Mouse (Mus musculus) limb, embryonic 15.5 days (tissue): ENCODE measurements around the gene Serinc3. TPM values are rescaled to one million over a fixed set of nuclear protein-coding genes. Genes with fewer than 3 reads are reported as not detected.
"Not testable (repeated sequence)": the region's sequence is repeated elsewhere in the genome, so short reads cannot be mapped to it uniquely, and the experiment has no call there.

ENCODE experiments used
- ATAC-seq: fragments of 200-750 bp; cut with Nextera tagmentation; 2 replicates; pipeline ENCODE4 v1.8.0; 2017; ENCODE audit warnings: low read depth, moderate TSS enrichment; ENCODE audit not compliant: insufficient number of reproducible peaks, low FRiP score, low TSS enrichment
- H3K27ac ChIP-seq: fragments of 300-500 bp; sonication (generic); 2 replicates; pipeline ENCODE4 v1.5.1; 2015; ENCODE audit warnings: moderate library complexity, mild to moderate bottlenecking, inconsistent platforms
- H3K27me3 ChIP-seq: fragments of 300-500 bp; sonication (generic); 2 replicates; pipeline ENCODE4 v1.6.1; 2015; ENCODE audit warnings: inconsistent platforms
- H3K36me3 ChIP-seq: fragments of 300-500 bp; sonication (generic); 2 replicates; pipeline ENCODE4 v1.6.1; 2015; ENCODE audit warnings: inconsistent platforms
- H3K4me1 ChIP-seq: fragments of 300-500 bp; sonication (generic); 2 replicates; pipeline ENCODE4 v1.6.1; 2015; ENCODE audit warnings: inconsistent platforms
- H3K4me2 ChIP-seq: fragments of 300-500 bp; sonication (generic); 2 replicates; pipeline ENCODE4 v1.6.1; 2015; ENCODE audit warnings: mild to moderate bottlenecking, inconsistent platforms
- H3K4me3 ChIP-seq: fragments of 300-500 bp; sonication (generic); 2 replicates; pipeline ENCODE4 v1.5.1; 2015; ENCODE audit warnings: mild to moderate bottlenecking, inconsistent platforms
- H3K9ac ChIP-seq: fragments of 300-500 bp; sonication (generic); 2 replicates; pipeline ENCODE4 v1.6.1; 2015; ENCODE audit warnings: inconsistent platforms
- H3K9me3 ChIP-seq: fragments of 300-500 bp; sonication (generic); 2 replicates; pipeline ENCODE4 v1.6.1; 2016; ENCODE audit warnings: inconsistent platforms
- WGBS: fragments of 180-500 bp; shearing (Covaris S2); methylation state at CpG from one replicate; pipeline ENCODE4 v1.1.7; 2015; 5-methylcytosine and 5-hydroxymethylcytosine counted together
- polyA plus RNA-seq: library from polyadenylated mRNA; unstranded; fragments of >200 nt; fragmentation: Nextera tagmentation; extraction: Ambion mirVana; gene quantifications from 2 replicates; pipeline ENCODE4 v1.2.1, GENCODE M21; 2015

The Serinc3 gene
- polyA plus RNA-seq, 1 experiment from 2014 or later, result 40.3 TPM

- H3K4me2 ChIP-seq, result peak overlapping the region; percentile 44
- no peak overlapping the region for H3K27ac ChIP-seq
- H3K4me1 ChIP-seq, result peaks cover 12% of the 10 kb centered on the region
- H3K9me3 ChIP-seq, result no peaks in the 10 kb centered on the region
- H3K9ac ChIP-seq, result no peak overlapping the region
- H3K36me3 ChIP-seq, result 0 out of 2 replicates have a peak, but pooled peaks cover 2% of the 10 kb centered on the region
- WGBS, result 87% methylated on average over 30 of the region's 30 CpGs
- H3K4me3 ChIP-seq, result peak overlapping the region; percentile 99
- ATAC-seq, result no peak
- no peaks in the 10 kb centered on the region for H3K27me3 ChIP-seq
These were observed 2.0 kb downstream of the Serinc3 start for GRCm38 (mm10) chr2:163642685-163643575.

DNA sequence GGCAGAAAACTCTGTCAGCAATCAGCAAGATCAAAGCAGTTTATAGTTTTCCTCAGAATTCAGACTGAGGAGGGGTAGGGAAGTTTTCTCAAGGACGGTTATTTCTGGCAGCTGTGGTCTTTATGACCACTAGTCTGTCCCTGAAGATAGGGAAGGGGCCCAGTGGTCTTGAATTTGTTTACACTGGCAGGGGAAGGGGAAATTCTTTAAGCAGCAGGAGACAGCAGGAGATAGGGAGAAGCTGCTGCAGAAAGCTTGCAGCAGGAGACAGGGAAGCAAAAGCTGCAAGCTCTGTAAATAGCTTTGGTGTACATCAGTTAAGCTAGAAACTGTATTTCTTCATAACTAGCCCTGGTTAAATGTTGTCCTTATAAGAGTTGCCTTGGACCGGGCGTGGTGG lies 3.2 kb downstream of the Serinc3 start:
- Histone ChIP-seq H3K4me2 (no peak overlapping the region), H3K4me1 (peaks cover 12% of the 10 kb centered on the region), H3K27me3 (no peaks in the 10 kb centered on the region), H3K9ac (no peak overlapping the region), H3K36me3 (peaks cover 3% of the 10 kb centered on the region; the same call in 1 of the 2 replicates), H3K27ac (no peak overlapping the region), H3K4me3 (no peak overlapping the region), H3K9me3 (no peaks in the 10 kb centered on the region)
- no peak for ATAC-seq
- 71% methylated on average over 3 of the region's 3 CpGs for WGBS

GRCm38 (mm10) chr2:163640493-163640892 lies 4.4 kb downstream of the Serinc3 start:
- H3K27ac ChIP-seq, result no peak overlapping the region
- no peaks in the 10 kb centered on the region for H3K9me3 ChIP-seq
- H3K27me3 ChIP-seq, result no peaks in the 10 kb centered on the region
- ATAC-seq, result no peak
- H3K4me1 ChIP-seq, result peaks cover 10% of the 10 kb centered on the region
- H3K9ac ChIP-seq, result no peak overlapping the region
- H3K4me3 ChIP-seq, result no peak overlapping the region
- WGBS, result 79% methylated on average over 3 of the region's 3 CpGs
- H3K4me2 ChIP-seq, result no peak overlapping the region
- H3K36me3 ChIP-seq, result peaks cover 5% of the 10 kb centered on the region

GRCm38 (mm10) chr2:163637655-163638266 lies 7.2 kb downstream of the Serinc3 start:
- peaks cover 22% of the 10 kb centered on the region for H3K36me3 ChIP-seq
- no peak for ATAC-seq
- 52% methylated on average over 5 of the region's 5 CpGs for WGBS
- H3K4me1 ChIP-seq, result no peaks in the 10 kb centered on the region; the same call in 1 of the 2 replicates
- no peak overlapping the region for H3K4me2 ChIP-seq
- no peak overlapping the region for H3K9ac ChIP-seq
- H3K27me3 ChIP-seq, result no peaks in the 10 kb centered on the region
- H3K9me3 ChIP-seq, result no peaks in the 10 kb centered on the region
- no peak overlapping the region for H3K4me3 ChIP-seq
- no peak overlapping the region for H3K27ac ChIP-seq

DNA sequence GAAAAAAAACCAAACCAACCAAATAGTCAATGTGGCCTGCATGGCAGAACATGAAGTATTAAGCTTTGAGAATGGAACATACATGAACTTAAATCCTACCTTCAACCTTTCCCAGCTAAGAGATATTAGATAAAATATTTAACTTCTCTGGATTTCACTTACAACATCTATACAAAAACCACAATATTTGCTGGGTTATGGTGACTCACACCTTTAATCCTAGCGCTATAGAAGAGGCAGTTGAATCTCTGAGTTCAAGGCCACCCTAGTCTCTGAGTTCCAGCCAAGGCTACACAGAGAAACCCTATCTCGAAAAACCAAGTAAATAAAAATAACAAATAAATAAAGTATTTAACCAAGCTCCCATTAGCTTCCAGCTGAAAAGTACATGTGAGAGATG lies 8.9 kb downstream of the Serinc3 start:
- no peaks in the 10 kb centered on the region for H3K9me3 ChIP-seq
- no peak overlapping the region for H3K4me2 ChIP-seq
- no peak for ATAC-seq
- 89% methylated on average over 2 of the region's 2 CpGs for WGBS
- no peak overlapping the region for H3K4me3 ChIP-seq
- H3K4me1 ChIP-seq, result no peaks in the 10 kb centered on the region
- H3K36me3 ChIP-seq, result peaks cover 32% of the 10 kb centered on the region
- H3K9ac ChIP-seq, result no peak overlapping the region
- no peak overlapping the region for H3K27ac ChIP-seq
- H3K27me3 ChIP-seq, result no peaks in the 10 kb centered on the region

GRCm38 (mm10) chr2:163634211-163634610 lies 10.7 kb downstream of the Serinc3 start:
- WGBS, result 88% methylated on average over 2 of the region's 2 CpGs
- H3K36me3 ChIP-seq, result peaks cover 46% of the 10 kb centered on the region
- no peaks in the 10 kb centered on the region for H3K9me3 ChIP-seq
- no peak overlapping the region for H3K27ac ChIP-seq
- H3K4me3 ChIP-seq, result no peak overlapping the region
- H3K4me1 ChIP-seq, result no peaks in the 10 kb centered on the region
- H3K9ac ChIP-seq, result no peak overlapping the region
- H3K4me2 ChIP-seq, result no peak overlapping the region
- no peaks in the 10 kb centered on the region for H3K27me3 ChIP-seq
- ATAC-seq, result no peak

GRCm38 (mm10) chr2:163631715-163632114 lies 13.2 kb downstream of the Serinc3 start:
- Histone ChIP-seq H3K9me3 (no peaks in the 10 kb centered on the region), H3K4me2 (no peak overlapping the region), H3K27me3 (no peaks in the 10 kb centered on the region), H3K4me1 (no peaks in the 10 kb centered on the region), H3K9ac (no peak overlapping the region), H3K4me3 (no peak overlapping the region), H3K27ac (no peak overlapping the region), H3K36me3 (peaks cover 69% of the 10 kb centered on the region)
- 99% methylated on average over 2 of the region's 2 CpGs for WGBS
- no peak for ATAC-seq

DNA sequence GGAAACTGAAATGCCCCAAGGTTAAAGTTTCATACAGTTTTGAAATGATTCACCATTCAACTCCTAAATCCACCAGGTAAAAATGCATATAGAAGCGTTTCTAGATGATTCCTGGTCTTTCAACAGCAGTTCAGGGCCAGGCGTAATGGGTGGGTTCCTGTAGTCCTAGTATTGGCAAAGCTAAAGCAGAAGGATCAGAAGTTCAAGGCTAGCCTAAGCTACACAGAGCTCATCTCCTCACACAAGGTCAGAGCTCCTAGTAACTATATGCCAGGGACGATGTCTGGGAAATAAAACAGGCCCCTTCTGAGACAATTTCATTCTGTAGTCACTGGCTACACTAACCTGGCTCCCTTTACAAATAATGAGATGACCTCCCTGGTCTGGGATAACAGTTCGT lies 13.7 kb downstream of the Serinc3 start:
- no peak overlapping the region for H3K4me3 ChIP-seq
- no peaks in the 10 kb centered on the region for H3K4me1 ChIP-seq
- H3K4me2 ChIP-seq, result no peak overlapping the region
- H3K27ac ChIP-seq, result no peak overlapping the region
- H3K9me3 ChIP-seq, result no peaks in the 10 kb centered on the region
- no peak for ATAC-seq
- peaks cover 72% of the 10 kb centered on the region for H3K36me3 ChIP-seq
- no peak overlapping the region for H3K9ac ChIP-seq
- WGBS, result 96% methylated on average over 4 of the region's 4 CpGs
- no peaks in the 10 kb centered on the region for H3K27me3 ChIP-seq

DNA sequence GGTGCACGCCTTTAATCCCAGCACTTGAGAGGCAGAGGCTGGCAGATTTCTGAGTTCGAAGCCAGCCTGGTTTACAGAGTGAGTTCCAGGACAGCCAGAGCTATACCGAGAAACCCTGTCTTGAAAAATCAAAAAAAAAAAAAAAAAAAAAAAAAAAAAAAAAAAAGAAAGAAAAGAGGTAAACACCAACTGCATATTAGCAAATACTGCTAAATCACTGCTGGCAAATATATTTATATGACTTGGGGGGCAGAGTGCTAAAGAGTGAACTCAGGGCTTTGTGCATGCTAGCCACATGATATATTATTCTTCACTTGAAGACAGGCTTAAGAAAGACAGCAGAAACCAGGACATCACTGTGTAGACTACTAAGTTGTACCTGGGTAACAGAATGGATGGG lies 23.5 kb downstream of the Serinc3 start:
- H3K27me3 ChIP-seq, H3K9me3 ChIP-seq, H3K27ac ChIP-seq, H3K9ac ChIP-seq, ATAC-seq, H3K4me2 ChIP-seq, H3K4me1 ChIP-seq, H3K4me3 ChIP-seq: not testable (repeated sequence)
- peaks cover 83% of the 10 kb centered on the region for H3K36me3 ChIP-seq
- WGBS, result 92% methylated on average over 3 of the region's 3 CpGs

GRCm38 (mm10) chr2:163620451-163620850 lies 24.5 kb downstream of the Serinc3 start:
- Histone ChIP-seq H3K4me1 (no peaks in the 10 kb centered on the region), H3K27ac (peak overlapping the region; percentile 17; the same call in 1 of the 2 replicates), H3K9me3 (no peaks in the 10 kb centered on the region), H3K4me2 (no peak overlapping the region), H3K9ac (no peak overlapping the region), H3K4me3 (no peak overlapping the region), H3K36me3 (peaks cover 83% of the 10 kb centered on the region), H3K27me3 (no peaks in the 10 kb centered on the region)
- WGBS, result 71% methylated on average over 8 of the region's 8 CpGs
- ATAC-seq, result no peak

DNA sequence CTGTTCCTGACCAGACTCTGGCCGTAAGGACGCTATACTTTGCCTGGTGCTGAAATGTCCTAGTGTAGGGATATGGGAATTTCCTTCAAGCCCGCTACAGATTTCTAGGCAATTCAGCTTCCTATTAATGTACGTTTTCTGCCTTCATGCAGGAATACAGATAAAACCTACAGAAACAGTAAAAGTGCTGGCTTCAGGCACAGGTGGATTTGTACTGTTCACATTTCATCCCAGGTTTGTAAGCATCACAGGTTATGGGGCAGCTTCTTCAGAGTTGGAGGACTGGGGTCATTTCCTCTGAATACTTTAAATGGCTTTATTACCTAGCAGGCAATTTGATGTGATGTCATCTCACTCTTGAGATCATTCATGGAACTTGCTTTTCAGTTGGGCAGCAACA lies 27.1 kb downstream of the Serinc3 start:
- no peak overlapping the region for H3K4me3 ChIP-seq
- H3K36me3 ChIP-seq, result peaks cover 93% of the 10 kb centered on the region
- no peak overlapping the region for H3K9ac ChIP-seq
- no peaks in the 10 kb centered on the region for H3K9me3 ChIP-seq
- WGBS, result 92% methylated on average over 4 of the region's 4 CpGs
- no peaks in the 10 kb centered on the region for H3K27me3 ChIP-seq
- no peaks in the 10 kb centered on the region for H3K4me1 ChIP-seq
- no peak for ATAC-seq
- H3K27ac ChIP-seq, result no peak overlapping the region
- H3K4me2 ChIP-seq, result no peak overlapping the region

- H3K4me3 ChIP-seq, result no peak overlapping the region
- no peaks in the 10 kb centered on the region for H3K4me1 ChIP-seq
- no peak for ATAC-seq
- no peak overlapping the region for H3K9ac ChIP-seq
- H3K27ac ChIP-seq, result no peak overlapping the region
- H3K36me3 ChIP-seq, result peaks cover 90% of the 10 kb centered on the region
- H3K4me2 ChIP-seq, result no peak overlapping the region
- no peaks in the 10 kb centered on the region for H3K9me3 ChIP-seq
- no peaks in the 10 kb centered on the region for H3K27me3 ChIP-seq
- WGBS, result 76% methylated on average over 3 of the region's 3 CpGs
These were observed 27.6 kb downstream of the Serinc3 start for GRCm38 (mm10) chr2:163617232-163617863.
